Mouse (Mus musculus): ENCODE data around the gene Mapk11. TPM values are rescaled to one million over a fixed set of nuclear protein-coding genes. Genes with fewer than 3 reads are reported as not detected.

Gene Mapk11
- 1.2 and 1.8 TPM in 2 replicates for polyA plus RNA-seq (2012; rRNA removed; ENCODE audit: low replicate concordance)

GRCm38 (mm10) chr15:89149271-89150040 is at the start of gene Mapk11:
TSS of gene Mapk11 (minus strand) at chr15:89149628.

GRCm38 (mm10) chr15:89196313-89196706 is 46.9 kb upstream of the Mapk11 start, which contains the start of gene Dennd6b:
TSS of gene Dennd6b (minus strand) at chr15:89196496.

GRCm38 (mm10) chr15:89180571-89181229 is 31.3 kb upstream of the Mapk11 start, which contains the start of gene Plxnb2:
TSS of gene Plxnb2 (minus strand) at chr15:89180788.

GRCm38 (mm10) chr15:89140659-89141252 is 8.7 kb downstream of the Mapk11 start, which contains the start of gene Mapk12:
TSS of gene Mapk12 (minus strand) at chr15:89140703.

GRCm38 (mm10) chr15:89128382-89129350 is 20.8 kb downstream of the Mapk11 start, which contains the start of gene Hdac10:
TSS of gene Hdac10 (minus strand) at chr15:89128700.

GRCm38 (mm10) chr15:89122649-89123366 is 26.6 kb downstream of the Mapk11 start, which contains the start of gene Tubgcp6:
TSS of gene Tubgcp6 (minus strand) at chr15:89123112.

Other genes with a start within 250 kb of the Mapk11 start
- gene Ttll8, start 195.2 kb downstream of the Mapk11 start, polyA plus RNA-seq (2012; rRNA removed; ENCODE audit: low replicate concordance) = not detected in 2 replicates
- gene Mlc1, start 170.6 kb downstream of the Mapk11 start, polyA plus RNA-seq (2012; rRNA removed; ENCODE audit: low replicate concordance) = 0.04 TPM in 1 of 2 replicates, not detected in the other
- not detected in 2 replicates for gene Mov10l1, start 166.7 kb downstream of the Mapk11 start, polyA plus RNA-seq (2012; rRNA removed; ENCODE audit: low replicate concordance)
- 0.23 and 1.4 TPM in 2 replicates for gene Panx2, start 89.9 kb downstream of the Mapk11 start, polyA plus RNA-seq (2012; rRNA removed; ENCODE audit: low replicate concordance)
- gene Trabd, start 74.5 kb downstream of the Mapk11 start, polyA plus RNA-seq (2012; rRNA removed; ENCODE audit: low replicate concordance) = 87.4 and 97.4 TPM in 2 replicates
- gene Selenoo, start 60.5 kb downstream of the Mapk11 start, polyA plus RNA-seq (2012; rRNA removed; ENCODE audit: low replicate concordance) = 42.4 and 57.0 TPM in 2 replicates
- gene Tubgcp6, start 26.5 kb downstream of the Mapk11 start, polyA plus RNA-seq (2012; rRNA removed; ENCODE audit: low replicate concordance) = 20.9 and 30.5 TPM in 2 replicates
- gene Hdac10, start 20.9 kb downstream of the Mapk11 start, polyA plus RNA-seq (2012; rRNA removed; ENCODE audit: low replicate concordance) = 19.2 and 21.0 TPM in 2 replicates
- gene Mapk12, start 8.9 kb downstream of the Mapk11 start, polyA plus RNA-seq (2012; rRNA removed; ENCODE audit: low replicate concordance) = 2.6 and 2.9 TPM in 2 replicates
- gene Plxnb2, start 31.2 kb upstream of the Mapk11 start, polyA plus RNA-seq (2012; rRNA removed; ENCODE audit: low replicate concordance) = 257 and 402 TPM in 2 replicates
- gene Dennd6b, start 46.9 kb upstream of the Mapk11 start, polyA plus RNA-seq (2012; rRNA removed; ENCODE audit: low replicate concordance) = 12.6 and 17.4 TPM in 2 replicates
- gene Ppp6r2, start 61.9 kb upstream of the Mapk11 start, polyA plus RNA-seq (2012; rRNA removed; ENCODE audit: low replicate concordance) = 252 and 373 TPM in 2 replicates
- gene Sbf1, start 165.7 kb upstream of the Mapk11 start, polyA plus RNA-seq (2012; rRNA removed; ENCODE audit: low replicate concordance) = 150 and 156 TPM in 2 replicates
- 0.59 and 3.3 TPM in 2 replicates for gene Adm2, start 173.1 kb upstream of the Mapk11 start, polyA plus RNA-seq (2012; rRNA removed; ENCODE audit: low replicate concordance)
- gene Miox, start 184.8 kb upstream of the Mapk11 start, polyA plus RNA-seq (2012; rRNA removed; ENCODE audit: low replicate concordance) = 0.21 TPM in 1 of 2 replicates, not detected in the other
- 30.4 and 32.4 TPM in 2 replicates for gene Lmf2, start 206.0 kb upstream of the Mapk11 start, polyA plus RNA-seq (2012; rRNA removed; ENCODE audit: low replicate concordance)
- gene Ncaph2, start 206.1 kb upstream of the Mapk11 start, polyA plus RNA-seq (2012; rRNA removed; ENCODE audit: low replicate concordance) = 97.4 and 142 TPM in 2 replicates
- 308 and 600 TPM in 2 replicates for gene Sco2, start 224.2 kb upstream of the Mapk11 start, polyA plus RNA-seq (2012; rRNA removed; ENCODE audit: low replicate concordance)
- 99.3 and 259 TPM in 2 replicates for gene Tymp, start 227.4 kb upstream of the Mapk11 start, polyA plus RNA-seq (2012; rRNA removed; ENCODE audit: low replicate concordance)
- gene Odf3b, start 229.7 kb upstream of the Mapk11 start, polyA plus RNA-seq (2012; rRNA removed; ENCODE audit: low replicate concordance) = 108 and 177 TPM in 2 replicates
- 2.8 and 3.0 TPM in 2 replicates for gene Klhdc7b, start 235.3 kb upstream of the Mapk11 start, polyA plus RNA-seq (2012; rRNA removed; ENCODE audit: low replicate concordance)

All from duodenum, adult 2 months (tissue).